Mouse (Mus musculus) myocyte (in vitro differentiated cells): ENCODE data around the gene Sebox.

Source experiments
- E2F4 ChIP-seq: IDR thresholded peaks from one replicate; pipeline ENCODE4 v1.6.1; 2011; ENCODE audit warnings: mild to moderate bottlenecking, control low read depth, moderate library complexity; ENCODE audit not compliant: insufficient read depth
- MAX ChIP-seq: IDR thresholded peaks from one replicate; pipeline ENCODE4 v1.6.1; 2011; ENCODE audit warnings: low read depth, mild to moderate bottlenecking, control low read depth
- MYOD1 ChIP-seq, 3 experiments: IDR thresholded peaks; one replicate each; pipeline ENCODE4 v1.6.1; 2011; ENCODE audit warnings: control low read depth in 2 of 3, low read depth in 2 of 3, mild to moderate bottlenecking in 2 of 3, moderate library complexity in 1 of 3; ENCODE audit not compliant: insufficient read length in 2 of 3, control insufficient read depth in 1 of 3
- MYOG ChIP-seq, 3 experiments: IDR thresholded peaks; one replicate each; pipeline ENCODE4 v1.6.1; 2011; ENCODE audit warnings: control low read depth in 2 of 3, low read depth in 2 of 3, mild to moderate bottlenecking in 2 of 3; ENCODE audit not compliant: insufficient read length in 2 of 3, control insufficient read depth in 1 of 3, insufficient read depth in 1 of 3
- POLR2A ChIP-seq: IDR thresholded peaks from one replicate; pipeline ENCODE4 v1.6.1; 2011; ENCODE audit warnings: low read depth, mild to moderate bottlenecking, control low read depth, moderate library complexity; ENCODE audit not compliant: insufficient read length
- POLR2AphosphoS2 ChIP-seq: IDR thresholded peaks from one replicate; pipeline ENCODE4 v1.6.1; 2011; ENCODE audit warnings: low read depth, control low read depth; ENCODE audit not compliant: insufficient read length
- REST ChIP-seq: IDR thresholded peaks from one replicate; pipeline ENCODE4 v1.6.1; 2011; ENCODE audit warnings: mild to moderate bottlenecking, control low read depth, moderate library complexity; ENCODE audit not compliant: insufficient read depth, insufficient read length
- TCF12 ChIP-seq: IDR thresholded peaks from one replicate; pipeline ENCODE4 v1.6.1; 2011; ENCODE audit warnings: mild to moderate bottlenecking, control low read depth; ENCODE audit not compliant: poor library complexity, insufficient read depth, severe bottlenecking
- USF1 ChIP-seq: IDR thresholded peaks from one replicate; pipeline ENCODE4 v1.6.1; 2011; ENCODE audit warnings: low read depth, mild to moderate bottlenecking, control low read depth, moderate library complexity

- TF ChIP-seq MYOD1 (IDR thresholded peaks at IDR 0.05; ENCODE audit: control insufficient read depth in 1 of 3, insufficient read length in 2 of 3, low read depth in 2 of 3) (no peak), USF1 (no peak), POLR2AphosphoS2 (no peak), MAX (no peak), POLR2A (no peak), TCF12 (no peak), E2F4 (no peak), MYOG (IDR thresholded peaks at IDR 0.05; ENCODE audit: control insufficient read depth in 1 of 3, insufficient read depth in 1 of 3, insufficient read length in 2 of 3, low read depth in 2 of 3) (peak in 1 of 3 experiments; percentile 4), REST (no peak)
These were observed 12.4 kb upstream of the Sebox start for GRCm38 (mm10) chr11:78490781-78491241.
